Mouse (Mus musculus): ENCODE measurements around the gene Zswim3.

DNA sequence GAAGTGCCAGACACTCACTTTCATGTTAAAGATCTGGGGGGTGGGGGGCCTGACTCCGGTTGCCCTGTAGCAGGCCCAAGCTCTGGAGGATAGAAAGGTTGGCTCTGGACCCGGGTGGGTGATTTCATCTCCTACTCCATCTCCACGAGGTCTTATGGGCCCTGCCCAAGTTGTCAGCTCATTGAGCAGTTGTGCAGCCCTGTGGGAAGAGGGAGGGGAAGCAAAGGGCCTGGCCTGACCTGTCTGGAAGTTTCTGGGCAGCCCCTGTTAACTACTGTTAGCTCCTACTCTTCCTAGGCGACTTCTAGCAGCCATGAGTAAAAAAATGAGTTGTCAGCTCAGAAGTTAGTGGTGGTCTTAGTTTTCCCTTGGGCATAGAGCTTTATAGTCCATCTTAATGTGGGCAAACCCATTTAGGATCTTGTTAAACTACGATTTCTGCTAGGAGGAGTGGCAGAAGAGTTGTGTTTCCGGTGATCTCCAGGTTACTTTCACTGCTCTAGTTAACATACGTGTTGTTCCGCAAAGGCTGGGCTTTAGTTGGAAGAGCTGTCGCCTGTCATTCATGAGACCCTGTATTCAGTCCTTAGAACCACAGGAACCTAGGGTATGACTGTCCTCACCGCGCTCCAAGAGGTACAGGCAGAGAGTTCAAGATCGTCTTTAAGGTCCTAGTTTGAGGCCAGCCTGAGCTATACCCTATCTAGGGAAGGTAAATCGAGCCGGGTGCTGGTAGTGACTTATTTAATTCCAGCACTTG is 31.5 kb upstream of the Zswim3 start:
- TF ChIP-seq CTCF (IDR thresholded peaks at IDR 0.05; ENCODE audit: insufficient read depth, low read depth, low read length) (no peak), POLR2A (IDR thresholded peaks at IDR 0.05; ENCODE audit: insufficient read depth, low read depth, low read length) (no peak)
